Mouse (Mus musculus): Measurements from ENCODE around the gene Iffo1. TPM values are rescaled to one million over a fixed set of nuclear protein-coding genes. Genes with fewer than 3 reads are reported as not detected.

Iffo1 gene
- polyA plus RNA-seq, 1 experiment from 2014 or later, result 18.3 TPM

GRCm38 (mm10) chr6:125110927-125111326 lies 34.1 kb upstream of the Iffo1 start:
- peak; percentile 61 for DNase-seq (ENCODE audit: low spot score)
- peaks cover 100% of the 10 kb centered on the region for H3K36me3 ChIP-seq
- WGBS, result 91% methylated on average over 7 of the region's 7 CpGs

GRCm38 (mm10) chr6:125112553-125112952 lies 32.5 kb upstream of the Iffo1 start:
- H3K27me3 ChIP-seq (ENCODE audit: insufficient read depth, poor library complexity, severe bottlenecking), result no peaks in the 10 kb centered on the region
- peaks cover 2% of the 10 kb centered on the region; the same call in 1 of the 2 replicates for H3K9me3 ChIP-seq
- H3K36me3 ChIP-seq, result peaks cover 100% of the 10 kb centered on the region
- no peak overlapping the region for H3K4me3 ChIP-seq
- no peak for DNase-seq (ENCODE audit: low spot score)
- H3K27ac ChIP-seq, result no peak overlapping the region
- WGBS, result 95% methylated on average over 11 of the region's 11 CpGs
- H3K4me1 ChIP-seq (replicated peaks), result no peaks in the 10 kb centered on the region

More at GRCm38 (mm10) chr6:125110927-125111326, 34.1 kb upstream of the Iffo1 start:
- H3K9me3 ChIP-seq, result peaks cover 10% of the 10 kb centered on the region; the same call in 1 of the 2 replicates
- H3K4me3 ChIP-seq, result no peak overlapping the region
- no peak overlapping the region for H3K27ac ChIP-seq
- no peaks in the 10 kb centered on the region for H3K27me3 ChIP-seq (ENCODE audit: insufficient read depth, poor library complexity, severe bottlenecking)
- H3K4me1 ChIP-seq (replicated peaks), result no peaks in the 10 kb centered on the region

GRCm38 (mm10) chr6:125119387-125119786 lies 25.7 kb upstream of the Iffo1 start:
- H3K27ac ChIP-seq, result no peak overlapping the region
- no peaks in the 10 kb centered on the region for H3K4me1 ChIP-seq (replicated peaks)
- DNase-seq (ENCODE audit: low spot score), result no peak
- no peaks in the 10 kb centered on the region for H3K27me3 ChIP-seq (ENCODE audit: insufficient read depth, poor library complexity, severe bottlenecking)
- peaks cover 100% of the 10 kb centered on the region for H3K36me3 ChIP-seq
- no peaks in the 10 kb centered on the region for H3K9me3 ChIP-seq
- H3K4me3 ChIP-seq, result no peak overlapping the region
- WGBS, result 95% methylated on average over 8 of the region's 8 CpGs

GRCm38 (mm10) chr6:125128724-125129123 lies 16.3 kb upstream of the Iffo1 start:
- DNase-seq (ENCODE audit: low spot score), result no peak
- Histone ChIP-seq H3K9me3 (no peaks in the 10 kb centered on the region), H3K36me3 (peaks cover 78% of the 10 kb centered on the region), H3K27ac (no peak overlapping the region), H3K4me1 (replicated peaks) (peaks cover 22% of the 10 kb centered on the region), H3K4me3 (no peak overlapping the region), H3K27me3 (ENCODE audit: insufficient read depth, poor library complexity, severe bottlenecking) (no peaks in the 10 kb centered on the region)
- WGBS, result 91% methylated on average over 12 of the region's 12 CpGs

GRCm38 (mm10) chr6:125129710-125130402 lies 15.2 kb upstream of the Iffo1 start:
- H3K4me1 ChIP-seq (replicated peaks), result peaks cover 22% of the 10 kb centered on the region
- H3K4me3 ChIP-seq, result no peak overlapping the region
- no peak overlapping the region for H3K27ac ChIP-seq
- no peaks in the 10 kb centered on the region for H3K27me3 ChIP-seq (ENCODE audit: insufficient read depth, poor library complexity, severe bottlenecking)
- 82% methylated on average over 20 of the region's 20 CpGs for WGBS
- H3K36me3 ChIP-seq, result peaks cover 78% of the 10 kb centered on the region
- no peaks in the 10 kb centered on the region for H3K9me3 ChIP-seq
- DNase-seq (ENCODE audit: low spot score), result no peak

- DNase-seq (ENCODE audit: low spot score), result peak; percentile 96
- under 1% methylated on average over 66 of the region's 66 CpGs for WGBS
- peaks cover 78% of the 10 kb centered on the region for H3K36me3 ChIP-seq
- no peaks in the 10 kb centered on the region for H3K9me3 ChIP-seq
- H3K4me1 ChIP-seq (replicated peaks), result peaks cover 22% of the 10 kb centered on the region
- no peaks in the 10 kb centered on the region for H3K27me3 ChIP-seq (ENCODE audit: insufficient read depth, poor library complexity, severe bottlenecking)
- H3K4me3 ChIP-seq, result peak within 1 kb of the TSS; percentile 78
- peak within 1 kb of the TSS; percentile 90 for H3K27ac ChIP-seq
Observed at GRCm38 (mm10) chr6:125131302-125132156, 13.5 kb upstream of the Iffo1 start, which contains the start of gene Nop2. Gene Nop2, plus strand, starts transcription at chr6:125131909.

GRCm38 (mm10) chr6:125132470-125132869 lies 12.6 kb upstream of the Iffo1 start:
- no peaks in the 10 kb centered on the region for H3K9me3 ChIP-seq
- H3K27me3 ChIP-seq (ENCODE audit: insufficient read depth, poor library complexity, severe bottlenecking), result no peaks in the 10 kb centered on the region
- peak overlapping the region; percentile 78 for H3K4me3 ChIP-seq
- DNase-seq (ENCODE audit: low spot score), result no peak
- H3K4me1 ChIP-seq (replicated peaks), result peaks cover 22% of the 10 kb centered on the region
- 11% methylated on average over 11 of the region's 11 CpGs for WGBS
- H3K36me3 ChIP-seq, result peaks cover 78% of the 10 kb centered on the region
- H3K27ac ChIP-seq, result peak overlapping the region; percentile 90

GRCm38 (mm10) chr6:125137002-125137671 lies 7.9 kb upstream of the Iffo1 start:
- 89% methylated on average over 19 of the region's 19 CpGs for WGBS
- peaks cover 91% of the 10 kb centered on the region for H3K36me3 ChIP-seq

GRCm38 (mm10) chr6:125139747-125140146 lies 5.3 kb upstream of the Iffo1 start:
- H3K9me3 ChIP-seq, result no peaks in the 10 kb centered on the region
- H3K4me1 ChIP-seq (replicated peaks), result peaks cover 9% of the 10 kb centered on the region
- no peak overlapping the region for H3K27ac ChIP-seq
- WGBS, result 94% methylated on average over 7 of the region's 7 CpGs
- peaks cover 98% of the 10 kb centered on the region for H3K36me3 ChIP-seq
- no peak for DNase-seq (ENCODE audit: low spot score)
- H3K27me3 ChIP-seq (ENCODE audit: insufficient read depth, poor library complexity, severe bottlenecking), result no peaks in the 10 kb centered on the region
- no peak overlapping the region for H3K4me3 ChIP-seq

More at GRCm38 (mm10) chr6:125137002-125137671, 7.9 kb upstream of the Iffo1 start:
- DNase-seq (ENCODE audit: low spot score), result no peak
- H3K27ac ChIP-seq, result no peak overlapping the region
- no peaks in the 10 kb centered on the region for H3K27me3 ChIP-seq (ENCODE audit: insufficient read depth, poor library complexity, severe bottlenecking)
- H3K9me3 ChIP-seq, result no peaks in the 10 kb centered on the region
- peaks cover 12% of the 10 kb centered on the region for H3K4me1 ChIP-seq (replicated peaks)
- no peak overlapping the region for H3K4me3 ChIP-seq

- Histone ChIP-seq H3K27me3 (ENCODE audit: insufficient read depth, poor library complexity, severe bottlenecking) (no peaks in the 10 kb centered on the region), H3K27ac (no peak overlapping the region), H3K4me1 (replicated peaks) (peaks cover 36% of the 10 kb centered on the region), H3K4me3 (no peak overlapping the region), H3K9me3 (no peaks in the 10 kb centered on the region), H3K36me3 (peaks cover 71% of the 10 kb centered on the region)
- no peak for DNase-seq (ENCODE audit: low spot score)
- 92% methylated on average over 8 of the region's 8 CpGs for WGBS
Observed at GRCm38 (mm10) chr6:125142436-125142835, 2.6 kb upstream of the Iffo1 start.

- Histone ChIP-seq H3K27me3 (ENCODE audit: insufficient read depth, poor library complexity, severe bottlenecking) (no peaks in the 10 kb centered on the region), H3K4me1 (replicated peaks) (peaks cover 43% of the 10 kb centered on the region), H3K4me3 (no peak overlapping the region), H3K9me3 (no peaks in the 10 kb centered on the region), H3K36me3 (peaks cover 66% of the 10 kb centered on the region), H3K27ac (no peak overlapping the region)
- no peak for DNase-seq (ENCODE audit: low spot score)
- 83% methylated on average over 3 of the region's 3 CpGs for WGBS
Observed at GRCm38 (mm10) chr6:125143128-125143527, 1.9 kb upstream of the Iffo1 start.

GRCm38 (mm10) chr6:125143904-125144303 lies 1.1 kb upstream of the Iffo1 start:
- Histone ChIP-seq H3K4me3 (0 out of 2 replicates have a peak overlapping the region, but pooled peaks have one; percentile 20), H3K4me1 (replicated peaks) (peaks cover 51% of the 10 kb centered on the region)

More at GRCm38 (mm10) chr6:125143904-125144303, 1.1 kb upstream of the Iffo1 start:
- WGBS, result 87% methylated on average over 9 of the region's 9 CpGs
- Histone ChIP-seq H3K9me3 (no peaks in the 10 kb centered on the region), H3K27ac (peak overlapping the region; percentile 94; the same call in 1 of the 2 replicates), H3K27me3 (ENCODE audit: insufficient read depth, poor library complexity, severe bottlenecking) (no peaks in the 10 kb centered on the region), H3K36me3 (peaks cover 66% of the 10 kb centered on the region)
- DNase-seq (ENCODE audit: low spot score), result no peak

All from hindbrain, embryonic 10.5 days (tissue).